Mouse (Mus musculus) right cerebral cortex, postnatal 25 days (tissue): ENCODE measurements around the gene Asb12.
"Not testable (repeated sequence)": the region's sequence is repeated elsewhere in the genome, so short reads cannot be mapped to it uniquely, and the experiment has no call there.

Experiments
- DNase-seq: peaks from one replicate; pipeline ENCODE4 v3.0.0; 2022

The Asb12 gene

GRCm38 (mm10) chrX:95557887-95558286 lies at the start of gene Asb12, which contains the start of gene Pfn5:
TSS of gene Asb12 (minus strand) at chrX:95557987.
TSS of gene Pfn5 (plus strand) at chrX:95558104.
- DNase-seq, result no peak

- no peak for DNase-seq
Measured at GRCm38 (mm10) chrX:95600609-95601008, 42.8 kb upstream of the Asb12 start.

GRCm38 (mm10) chrX:95554321-95554720 lies 3.5 kb downstream of the Asb12 start:
- DNase-seq, result no peak

GRCm38 (mm10) chrX:95535493-95535892 lies 22.3 kb downstream of the Asb12 start:
- DNase-seq, result not testable (repeated sequence)

- no peak for DNase-seq
Measured at GRCm38 (mm10) chrX:95525166-95525565, 32.6 kb downstream of the Asb12 start.

- no peak for DNase-seq
Measured at GRCm38 (mm10) chrX:95523883-95524282, 33.9 kb downstream of the Asb12 start.

- DNase-seq, result no peak
Measured at GRCm38 (mm10) chrX:95457166-95457565, 100.6 kb downstream of the Asb12 start.

GRCm38 (mm10) chrX:95445866-95446265 lies 111.9 kb downstream of the Asb12 start:
- no peak for DNase-seq

- DNase-seq, result no peak
Measured at GRCm38 (mm10) chrX:95445141-95445540, 112.6 kb downstream of the Asb12 start.

- peak; percentile 86 for DNase-seq
Measured at GRCm38 (mm10) chrX:95444776-95445111, 113.0 kb downstream of the Asb12 start, which contains the start of gene Amer1. TSS of gene Amer1 (minus strand) at chrX:95444872.

- DNase-seq, result peak; percentile 5
Measured at GRCm38 (mm10) chrX:95443898-95444775, 113.7 kb downstream of the Asb12 start.

GRCm38 (mm10) chrX:95443390-95443789 lies 114.4 kb downstream of the Asb12 start:
- DNase-seq, result no peak

GRCm38 (mm10) chrX:95442261-95442660 lies 115.5 kb downstream of the Asb12 start:
- no peak for DNase-seq

- no peak for DNase-seq
Measured at GRCm38 (mm10) chrX:95441290-95441689, 116.5 kb downstream of the Asb12 start.

GRCm38 (mm10) chrX:95438491-95438890 lies 119.3 kb downstream of the Asb12 start:
- DNase-seq, result no peak

- no peak for DNase-seq
Measured at GRCm38 (mm10) chrX:95437236-95437635, 120.6 kb downstream of the Asb12 start.
